Mouse (Mus musculus) myocyte (in vitro differentiated cells): ENCODE measurements at regions not wholly inside any gene's neighbourhood (a gene's known extent, or its start where the extent isn't known, plus 50 kb on each side); places are given as distances from the start of the nearest gene placed in this dataset.

Source experiments
- H3K27me3 ChIP-seq: one replicate; pipeline ENCODE4 v1.6.1; 2011; ENCODE audit not compliant: control insufficient read depth, insufficient read depth, insufficient read length
- H3K36me3 ChIP-seq: one replicate; pipeline ENCODE4 v1.6.1; 2011; ENCODE audit not compliant: control insufficient read depth, insufficient read depth
- H3K4me2 ChIP-seq: one replicate; pipeline ENCODE4 v1.6.1; 2011; ENCODE audit warnings: low read depth, control low read depth
- H3K4me3 ChIP-seq: one replicate; pipeline ENCODE4 v1.5.1; 2011; ENCODE audit warnings: mild to moderate bottlenecking, control low read depth, moderate library complexity
- H3K79me2 ChIP-seq: one replicate; pipeline ENCODE4 v1.6.1; 2011; ENCODE audit not compliant: control insufficient read depth, insufficient read depth
- H3ac ChIP-seq: one replicate; pipeline ENCODE4 v1.6.1; 2011; ENCODE audit not compliant: control insufficient read depth, insufficient read length
- CEBPB ChIP-seq: IDR thresholded peaks from 2 replicates; pipeline ENCODE4 v1.6.1; 2011; ENCODE audit warnings: mild to moderate bottlenecking, moderate library complexity; ENCODE audit not compliant: poor library complexity, insufficient read depth, severe bottlenecking
- E2F4 ChIP-seq: IDR thresholded peaks from one replicate; pipeline ENCODE4 v1.6.1; 2011; ENCODE audit warnings: mild to moderate bottlenecking, control low read depth, moderate library complexity; ENCODE audit not compliant: insufficient read depth
- MAX ChIP-seq: IDR thresholded peaks from one replicate; pipeline ENCODE4 v1.6.1; 2011; ENCODE audit warnings: low read depth, mild to moderate bottlenecking, control low read depth
- MYOD1 ChIP-seq, 3 experiments: IDR thresholded peaks; one replicate each; pipeline ENCODE4 v1.6.1; 2011; ENCODE audit warnings: control low read depth in 2 of 3, low read depth in 2 of 3, mild to moderate bottlenecking in 2 of 3, moderate library complexity in 1 of 3; ENCODE audit not compliant: insufficient read length in 2 of 3, control insufficient read depth in 1 of 3
- MYOG ChIP-seq, 3 experiments: IDR thresholded peaks; one replicate each; pipeline ENCODE4 v1.6.1; 2011; ENCODE audit warnings: control low read depth in 2 of 3, low read depth in 2 of 3, mild to moderate bottlenecking in 2 of 3; ENCODE audit not compliant: insufficient read length in 2 of 3, control insufficient read depth in 1 of 3, insufficient read depth in 1 of 3
- POLR2A ChIP-seq: IDR thresholded peaks from one replicate; pipeline ENCODE4 v1.6.1; 2011; ENCODE audit warnings: low read depth, mild to moderate bottlenecking, control low read depth, moderate library complexity; ENCODE audit not compliant: insufficient read length
- POLR2AphosphoS2 ChIP-seq: IDR thresholded peaks from one replicate; pipeline ENCODE4 v1.6.1; 2011; ENCODE audit warnings: low read depth, control low read depth; ENCODE audit not compliant: insufficient read length
- REST ChIP-seq: IDR thresholded peaks from one replicate; pipeline ENCODE4 v1.6.1; 2011; ENCODE audit warnings: mild to moderate bottlenecking, control low read depth, moderate library complexity; ENCODE audit not compliant: insufficient read depth, insufficient read length
- SRF ChIP-seq: IDR thresholded peaks from one replicate; pipeline ENCODE4 v1.6.1; 2011; ENCODE audit warnings: low read depth; ENCODE audit not compliant: control insufficient read depth, insufficient read length
- TCF12 ChIP-seq: IDR thresholded peaks from one replicate; pipeline ENCODE4 v1.6.1; 2011; ENCODE audit warnings: mild to moderate bottlenecking, control low read depth; ENCODE audit not compliant: poor library complexity, insufficient read depth, severe bottlenecking
- TCF3 ChIP-seq: IDR thresholded peaks from one replicate; pipeline ENCODE4 v1.6.1; 2011; ENCODE audit warnings: low read depth, control low read depth; ENCODE audit not compliant: insufficient read length
- USF1 ChIP-seq: IDR thresholded peaks from one replicate; pipeline ENCODE4 v1.6.1; 2011; ENCODE audit warnings: low read depth, mild to moderate bottlenecking, control low read depth, moderate library complexity

GRCm38 (mm10) chr8:116248398-116248797 is 256.4 kb upstream of the Dynlrb2 start:
- H3K4me2 ChIP-seq: no peak overlapping the region
- no peaks in the 10 kb centered on the region for H3K27me3 ChIP-seq
- H3K4me3 ChIP-seq: no peak overlapping the region
- no peak overlapping the region for H3ac ChIP-seq
- H3K36me3 ChIP-seq: no peaks in the 10 kb centered on the region
- no peaks in the 10 kb centered on the region for H3K79me2 ChIP-seq
- TF ChIP-seq MYOD1 (IDR thresholded peaks at IDR 0.05; ENCODE audit: control insufficient read depth in 1 of 3, insufficient read length in 2 of 3, low read depth in 2 of 3) (no peak), SRF (no peak), REST (no peak), POLR2AphosphoS2 (no peak), MYOG (IDR thresholded peaks at IDR 0.05; ENCODE audit: control insufficient read depth in 1 of 3, insufficient read depth in 1 of 3, insufficient read length in 2 of 3, low read depth in 2 of 3) (no peak), CEBPB (no peak)

DNA sequence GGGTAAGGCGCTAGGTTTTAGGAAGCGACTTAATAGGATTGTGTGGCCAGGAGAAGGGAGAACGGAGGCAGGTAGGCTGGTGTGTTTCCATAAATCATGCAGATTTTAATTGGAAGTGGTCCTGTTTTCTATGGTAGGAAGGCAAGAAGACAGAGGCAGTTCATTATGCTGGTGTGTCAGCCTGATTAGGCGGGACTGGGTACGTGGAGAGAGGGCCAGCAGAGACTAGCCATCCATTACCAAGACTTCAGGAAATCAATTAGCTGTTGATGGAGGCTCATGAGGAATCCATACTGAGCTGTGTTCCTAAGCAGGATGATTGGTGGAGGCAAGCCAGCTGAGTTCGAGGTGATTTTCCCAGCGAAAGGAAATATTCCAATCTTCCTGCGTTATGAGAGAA is 261.3 kb upstream of the Dynlrb2 start:
- H3K4me2 ChIP-seq: no peak overlapping the region
- no peaks in the 10 kb centered on the region for H3K27me3 ChIP-seq
- no peaks in the 10 kb centered on the region for H3K79me2 ChIP-seq
- no peak overlapping the region for H3ac ChIP-seq
- H3K36me3 ChIP-seq: no peaks in the 10 kb centered on the region
- TF ChIP-seq USF1: no peak
- TF ChIP-seq REST: no peak
- TF ChIP-seq CEBPB: no peak
- TF ChIP-seq TCF3: no peak
- no peak for TF ChIP-seq SRF
- no peak for TF ChIP-seq MYOD1 (IDR thresholded peaks at IDR 0.05; ENCODE audit: control insufficient read depth in 1 of 3, insufficient read length in 2 of 3, low read depth in 2 of 3)
- TF ChIP-seq MAX: no peak
- TF ChIP-seq POLR2AphosphoS2: no peak
- no peak for TF ChIP-seq POLR2A
- no peak for TF ChIP-seq MYOG (IDR thresholded peaks at IDR 0.05; ENCODE audit: control insufficient read depth in 1 of 3, insufficient read depth in 1 of 3, insufficient read length in 2 of 3, low read depth in 2 of 3)
- TF ChIP-seq TCF12: no peak
- no peak overlapping the region for H3K4me3 ChIP-seq

DNA sequence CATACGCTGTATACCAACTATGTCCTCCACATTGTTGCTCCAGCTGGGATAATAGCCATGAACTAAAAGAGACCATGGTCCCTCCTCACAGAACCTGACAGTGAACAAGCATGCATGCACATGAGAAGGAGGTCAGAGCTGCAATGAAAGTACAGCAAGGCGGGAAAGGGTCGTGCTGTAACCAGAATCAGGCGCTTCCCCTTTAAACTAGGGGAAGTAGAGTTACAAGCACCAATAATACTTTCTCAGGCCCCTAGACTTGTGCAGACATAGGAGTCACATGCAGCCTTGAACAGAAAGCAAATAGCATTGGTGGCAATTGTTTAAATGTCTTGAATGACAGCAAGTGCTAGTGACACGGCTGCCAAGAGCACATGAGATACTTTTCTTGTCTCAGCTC is 261.8 kb upstream of the Dynlrb2 start:
- Histone ChIP-seq H3K36me3 (no peaks in the 10 kb centered on the region), H3K79me2 (no peaks in the 10 kb centered on the region), H3K27me3 (no peaks in the 10 kb centered on the region), H3ac (no peak overlapping the region), H3K4me3 (no peak overlapping the region), H3K4me2 (no peak overlapping the region)
- TF ChIP-seq USF1 (no peak), SRF (no peak), TCF12 (no peak), E2F4 (no peak), REST (no peak), MYOD1 (IDR thresholded peaks at IDR 0.05; ENCODE audit: control insufficient read depth in 1 of 3, insufficient read length in 2 of 3, low read depth in 2 of 3) (no peak), MYOG (IDR thresholded peaks at IDR 0.05; ENCODE audit: control insufficient read depth in 1 of 3, insufficient read depth in 1 of 3, insufficient read length in 2 of 3, low read depth in 2 of 3) (no peak), MAX (no peak), POLR2A (no peak), POLR2AphosphoS2 (no peak), TCF3 (no peak)

DNA sequence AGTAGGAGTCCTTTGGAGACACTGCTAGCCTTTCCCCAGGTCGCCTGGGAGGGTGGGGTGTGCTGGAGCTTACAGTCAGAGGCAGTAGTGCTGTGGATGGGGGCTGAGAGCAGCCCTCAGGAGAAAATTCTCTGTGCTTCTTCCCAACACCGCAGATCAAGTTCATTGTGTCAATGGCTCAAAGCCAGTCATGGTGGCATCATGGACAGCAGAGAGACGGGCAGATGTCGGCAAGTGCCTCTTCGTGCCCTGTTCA is 262.9 kb upstream of the Dynlrb2 start:
- H3K4me3 ChIP-seq: no peak overlapping the region
- H3K79me2 ChIP-seq: no peaks in the 10 kb centered on the region
- no peaks in the 10 kb centered on the region for H3K27me3 ChIP-seq
- H3K4me2 ChIP-seq: no peak overlapping the region
- no peaks in the 10 kb centered on the region for H3K36me3 ChIP-seq
- no peak overlapping the region for H3ac ChIP-seq
- TF ChIP-seq REST (no peak), POLR2A (no peak), MYOG (IDR thresholded peaks at IDR 0.05; ENCODE audit: control insufficient read depth in 1 of 3, insufficient read depth in 1 of 3, insufficient read length in 2 of 3, low read depth in 2 of 3) (no peak), MAX (no peak), SRF (no peak), POLR2AphosphoS2 (no peak), TCF12 (no peak), E2F4 (no peak), USF1 (no peak)

- no peak overlapping the region for H3K4me2 ChIP-seq
These were observed 263.4 kb upstream of the Dynlrb2 start for GRCm38 (mm10) chr8:116241146-116241986.

More at GRCm38 (mm10) chr8:116241146-116241986, 263.4 kb upstream of the Dynlrb2 start:
- H3K27me3 ChIP-seq: no peaks in the 10 kb centered on the region
- H3K36me3 ChIP-seq: no peaks in the 10 kb centered on the region
- TF ChIP-seq MAX: no peak
- TF ChIP-seq USF1: no peak
- TF ChIP-seq POLR2AphosphoS2: no peak
- no peak for TF ChIP-seq POLR2A
- TF ChIP-seq TCF12: no peak
- TF ChIP-seq MYOG (IDR thresholded peaks at IDR 0.05; ENCODE audit: control insufficient read depth in 1 of 3, insufficient read depth in 1 of 3, insufficient read length in 2 of 3, low read depth in 2 of 3): no peak
- no peak for TF ChIP-seq MYOD1 (IDR thresholded peaks at IDR 0.05; ENCODE audit: control insufficient read depth in 1 of 3, insufficient read length in 2 of 3, low read depth in 2 of 3)
- no peak for TF ChIP-seq REST
- TF ChIP-seq SRF: no peak
- TF ChIP-seq E2F4: no peak
- TF ChIP-seq TCF3: no peak
- TF ChIP-seq CEBPB: no peak
- H3K4me3 ChIP-seq: no peak overlapping the region
- no peaks in the 10 kb centered on the region for H3K79me2 ChIP-seq
- no peak overlapping the region for H3ac ChIP-seq
